Mouse (Mus musculus) cerebellum, adult 9-11 months (tissue): Measurements from ENCODE around the gene Msi2.

Source experiments
- DNase-seq: peaks from one replicate; pipeline ENCODE4 v3.0.0; 2022

Gene Msi2

GRCm38 (mm10) chr11:88472731-88473130 lies 245.6 kb downstream of the Msi2 start:
- DNase-seq = no peak

- DNase-seq = peak; percentile 51
These were observed 246.2 kb downstream of the Msi2 start for GRCm38 (mm10) chr11:88471981-88472647.

- DNase-seq = no peak
These were observed 247.7 kb downstream of the Msi2 start for GRCm38 (mm10) chr11:88470599-88470998.

GRCm38 (mm10) chr11:88468996-88469395 lies 249.3 kb downstream of the Msi2 start:
- no peak for DNase-seq

GRCm38 (mm10) chr11:88467498-88468245 lies 250.6 kb downstream of the Msi2 start:
- no peak for DNase-seq

GRCm38 (mm10) chr11:88463951-88464350 lies 254.4 kb downstream of the Msi2 start:
- no peak for DNase-seq

- DNase-seq = no peak
These were observed 255.5 kb downstream of the Msi2 start for GRCm38 (mm10) chr11:88462789-88463188.

GRCm38 (mm10) chr11:88461601-88462000 lies 256.7 kb downstream of the Msi2 start:
- no peak for DNase-seq

GRCm38 (mm10) chr11:88459946-88460736 lies 258.2 kb downstream of the Msi2 start:
- no peak for DNase-seq

GRCm38 (mm10) chr11:88457241-88457738 lies 261.0 kb downstream of the Msi2 start:
- no peak for DNase-seq

GRCm38 (mm10) chr11:88454867-88455806 lies 263.2 kb downstream of the Msi2 start:
- no peak for DNase-seq

- no peak for DNase-seq
These were observed 269.1 kb downstream of the Msi2 start for GRCm38 (mm10) chr11:88449180-88449579.

- DNase-seq = no peak
These were observed 269.7 kb downstream of the Msi2 start for GRCm38 (mm10) chr11:88448571-88448970.

- no peak for DNase-seq
These were observed 271.0 kb downstream of the Msi2 start for GRCm38 (mm10) chr11:88447350-88447749.

GRCm38 (mm10) chr11:88443905-88444304 lies 274.4 kb downstream of the Msi2 start:
- DNase-seq = no peak

- DNase-seq = peak; percentile 40
These were observed 275.0 kb downstream of the Msi2 start for GRCm38 (mm10) chr11:88443291-88443690.

- DNase-seq = no peak
These were observed 276.2 kb downstream of the Msi2 start for GRCm38 (mm10) chr11:88441871-88442740.

- no peak for DNase-seq
These were observed 279.7 kb downstream of the Msi2 start for GRCm38 (mm10) chr11:88438659-88439058.

- DNase-seq = no peak
These were observed 281.7 kb downstream of the Msi2 start for GRCm38 (mm10) chr11:88436596-88436995.

GRCm38 (mm10) chr11:88435543-88435942 lies 282.8 kb downstream of the Msi2 start:
- DNase-seq = no peak
